26 mouse cellular contexts compared by ENCODE assay signal in genomic region chr7:112135161-112135560, GRCm38 (mm10). TPM values are rescaled to one million over a fixed set of nuclear protein-coding genes. Genes with fewer than 3 reads are reported as not detected.
"Had no signal": no experiment of that assay in that cellular context is flagged by ENCODE, and none has a peak within 500 bp of the region (broad histone marks: within the 10 kb centered on the region; RNA-seq: fewer than 3 reads in every experiment).

No protein-coding gene starts in this region.

- H3K27ac ChIP-seq: embryonic facial prominence, embryonic 10.5 days; embryonic facial prominence, embryonic 12.5 days; embryonic facial prominence, embryonic 13.5 days; embryonic facial prominence, embryonic 15.5 days; forebrain, embryonic 10.5 days; forebrain, embryonic 12.5 days; forebrain, embryonic 13.5 days; forebrain, embryonic 15.5 days; gastrocnemius, adult 2 months; heart, adult 2 months; heart, embryonic 10.5 days had no signal

- H3K4me3 ChIP-seq: embryonic facial prominence, embryonic 10.5 days; embryonic facial prominence, embryonic 12.5 days; embryonic facial prominence, embryonic 13.5 days; embryonic facial prominence, embryonic 15.5 days; erythroblast, embryonic 14.5 days; forebrain, embryonic 10.5 days; forebrain, embryonic 12.5 days; forebrain, embryonic 13.5 days; forebrain, embryonic 15.5 days; gastrocnemius, adult 2 months; heart, adult 2 months; heart, embryonic 10.5 days had no signal

- DNase-seq: cerebellum, adult 9-11 months; cerebellum, postnatal 10 days; cerebellum, postnatal 14 days; cerebellum, postnatal 25 days; cerebellum, postnatal 36 days; embryo, embryonic 11 days; forebrain, postnatal 0 days; gastrocnemius, adult 2 months; gastrocnemius, postnatal 10 days; gastrocnemius, postnatal 14 days; gastrocnemius, postnatal 25 days; gastrocnemius, postnatal 36 days; heart, adult 11 months; heart, adult 18-20 months; heart, adult 2 months had no signal

- H3K4me1 ChIP-seq: embryonic facial prominence, embryonic 12.5 days; forebrain, embryonic 12.5 days; forebrain, embryonic 15.5 days had no signal

RNA-seq across cellular contexts. Expression of gene Dkk3, which starts 23.7 kb away (rescaled TPM):
- total RNA-seq: granulocyte monocyte progenitor cell, adult 5-6 weeks had no signal
- polyA plus RNA-seq: erythroblast, embryonic 14.5 days had no signal
